Mouse (Mus musculus): Measurements from ENCODE around the gene Immt. TPM values are rescaled to one million over a fixed set of nuclear protein-coding genes. Genes with fewer than 3 reads are reported as not detected.

The Immt gene
- 111 and 117 TPM in 2 replicates for polyA plus RNA-seq (2015; fragmentation: Nextera tagmentation; extraction: Ambion mirVana)

DNA sequence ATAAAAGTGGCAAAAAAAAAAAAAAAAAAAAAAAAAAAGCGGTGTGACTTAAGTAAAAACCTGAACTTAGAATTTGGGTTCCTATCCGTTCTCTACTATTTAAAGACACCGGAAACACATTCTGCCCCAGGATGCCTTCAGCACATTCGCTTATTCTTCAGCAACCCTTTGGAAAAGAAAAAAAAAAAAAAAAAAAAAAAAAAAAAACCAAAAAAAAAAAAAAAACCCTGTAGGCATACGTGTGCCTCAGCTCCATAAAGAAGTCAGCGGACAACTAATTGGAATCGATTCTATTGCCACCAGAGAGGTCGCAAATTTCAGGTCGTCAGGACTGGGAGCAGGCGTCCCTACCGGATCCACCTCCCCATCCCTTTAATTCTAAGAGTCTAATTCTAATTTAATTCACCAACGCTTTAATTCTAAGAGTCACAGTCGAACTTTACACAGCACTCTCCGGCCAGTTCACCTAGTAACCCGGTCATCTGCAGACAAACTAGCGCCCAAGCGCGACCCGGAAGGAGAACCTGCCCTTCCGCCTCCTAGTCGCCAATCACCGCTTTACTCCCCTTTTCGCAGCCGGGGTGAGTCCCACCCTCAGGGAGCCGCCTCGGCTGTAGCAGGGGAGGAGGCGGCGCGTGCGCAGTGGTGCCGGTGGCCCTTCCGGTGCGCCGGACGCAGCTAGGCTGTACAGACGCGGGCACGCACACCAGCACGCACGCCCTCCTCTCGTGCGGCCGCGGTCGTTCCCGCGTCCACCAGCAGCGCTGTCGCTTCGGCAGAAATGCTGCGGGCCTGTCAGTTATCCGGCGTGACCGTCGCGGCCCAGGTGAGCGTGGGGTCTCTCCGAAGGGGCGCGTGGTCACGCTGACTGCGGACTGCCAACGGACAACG is at the start of gene Immt:
Gene Immt, plus strand, starts transcription at position 642 of the 891 bp plus-strand sequence.

DNA sequence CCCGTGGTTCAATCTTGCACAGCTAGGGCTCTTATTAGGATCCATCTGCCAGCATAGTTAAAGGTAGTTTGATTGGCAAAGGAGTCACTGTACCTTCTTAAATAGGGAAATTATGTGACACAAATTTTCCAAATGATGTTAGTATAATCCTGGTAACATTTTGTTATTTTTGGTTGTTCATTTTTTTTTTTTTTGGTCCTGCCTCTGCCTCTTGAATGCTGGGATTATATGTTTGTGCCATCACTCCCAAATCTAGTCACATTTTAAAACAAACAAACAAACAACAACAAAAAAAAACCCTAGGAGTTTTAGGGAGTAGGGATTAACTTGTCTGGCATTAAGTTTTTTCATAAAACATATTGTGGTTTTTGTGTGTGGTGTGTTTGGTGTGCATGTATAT is 4.3 kb upstream of the Immt start, which contains the start of gene Mrpl35:
Gene Mrpl35, minus strand, starts transcription at position 101 of the 400 bp plus-strand sequence.

DNA sequence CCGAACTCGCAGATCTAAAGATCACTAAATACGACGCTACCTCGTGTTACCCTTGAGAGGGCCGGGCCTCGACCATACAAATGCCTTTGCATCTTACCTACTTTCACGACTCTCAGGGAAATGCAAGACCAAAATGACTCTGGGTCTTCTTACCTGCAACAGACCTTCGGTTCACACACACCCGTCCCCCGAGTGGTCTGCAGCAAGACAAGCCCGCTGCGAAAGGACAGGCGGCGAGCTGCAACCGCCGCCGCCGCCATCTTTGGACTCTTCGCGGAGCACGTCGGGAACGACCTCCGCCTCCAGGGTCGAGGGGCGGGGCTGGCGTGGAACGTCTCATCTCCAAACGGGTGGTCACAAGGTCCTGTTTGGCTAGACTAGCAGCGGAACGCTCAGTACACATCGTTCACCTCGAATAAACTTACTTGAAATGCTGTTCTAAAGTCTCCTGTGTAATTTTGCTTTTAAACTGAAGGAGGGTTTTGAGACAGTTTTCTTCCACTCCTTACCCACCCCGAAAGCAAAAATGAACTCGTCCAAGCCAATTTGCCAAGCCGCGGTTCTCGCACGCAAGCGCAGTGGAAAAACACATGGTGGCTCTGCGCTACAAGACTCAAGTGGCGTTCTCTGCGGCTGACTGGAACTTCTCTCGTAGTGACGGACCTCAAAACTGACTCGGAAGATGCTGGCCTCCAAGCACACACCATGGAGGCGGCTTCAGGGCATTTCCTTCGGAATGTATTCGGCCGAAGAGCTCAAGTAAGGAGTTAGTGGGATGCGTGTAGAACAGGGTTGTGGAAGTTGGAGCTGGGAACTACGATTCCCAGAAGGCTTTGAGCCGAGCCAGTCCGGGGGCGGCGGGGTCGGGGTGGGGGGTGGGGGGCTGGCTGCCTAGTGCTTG is 77.6 kb downstream of the Immt start, which contains the start of the genes Ptcd3 and Polr1a:
Gene Ptcd3, minus strand, starts transcription at position 270 of the 901 bp plus-strand sequence.
Gene Polr1a, plus strand, starts transcription at position 573 of the 901 bp plus-strand sequence.

Other genes with a start within 250 kb of the Immt start
- 14.9 and 15.6 TPM in 2 replicates for gene Kdm3a, start 198.3 kb upstream of the Immt start, polyA plus RNA-seq (2015; fragmentation: Nextera tagmentation; extraction: Ambion mirVana)
- gene Reep1, start 123.8 kb upstream of the Immt start, polyA plus RNA-seq (2015; fragmentation: Nextera tagmentation; extraction: Ambion mirVana), result 1.8 and 2.8 TPM in 2 replicates
- 66.4 and 68.2 TPM in 2 replicates for gene Mrpl35, start 4.4 kb upstream of the Immt start, polyA plus RNA-seq (2015; fragmentation: Nextera tagmentation; extraction: Ambion mirVana)
- gene Ptcd3, start 77.4 kb downstream of the Immt start, polyA plus RNA-seq (2015; fragmentation: Nextera tagmentation; extraction: Ambion mirVana), result 43.9 and 45.0 TPM in 2 replicates
- gene Polr1a, start 77.7 kb downstream of the Immt start, polyA plus RNA-seq (2015; fragmentation: Nextera tagmentation; extraction: Ambion mirVana), result 15.1 and 17.8 TPM in 2 replicates

Data from spleen, postnatal 0 days (tissue).